Mouse (Mus musculus) limb, embryonic 11.5 days (tissue): Measurements from ENCODE around the gene Rgs11. TPM values are rescaled to one million over a fixed set of nuclear protein-coding genes. Genes with fewer than 3 reads are reported as not detected.

Source experiments
- ATAC-seq: fragments of 200-750 bp; cut with Nextera tagmentation; 2 replicates; pipeline ENCODE4 v1.8.0; 2017; ENCODE audit warnings: low read depth; ENCODE audit not compliant: insufficient number of reproducible peaks, low FRiP score, low TSS enrichment
- DNase-seq: peaks from one replicate; pipeline ENCODE4 v3.0.0-alpha.2; 2015; ENCODE audit warnings: low spot score
- H3K27ac ChIP-seq: fragments of 300-500 bp; sonication (generic); replicated peaks from 2 replicates; pipeline ENCODE4 v1.5.1; 2014; ENCODE audit warnings: low read depth, mild to moderate bottlenecking, low read length
- H3K27me3 ChIP-seq: fragments of 300-500 bp; sonication (generic); 2 replicates; pipeline ENCODE4 v1.6.1; 2014; ENCODE audit warnings: mild to moderate bottlenecking, low read length, mixed read lengths; ENCODE audit not compliant: control insufficient read depth, insufficient read depth
- H3K36me3 ChIP-seq: fragments of 300-500 bp; sonication (generic); 2 replicates; pipeline ENCODE4 v1.6.1; 2014; ENCODE audit warnings: mild to moderate bottlenecking, low read length, moderate library complexity, mixed read lengths; ENCODE audit not compliant: control insufficient read depth, insufficient read depth
- H3K4me1 ChIP-seq: fragments of 300-500 bp; sonication (generic); 2 replicates; pipeline ENCODE4 v1.6.1; 2014; ENCODE audit warnings: low read length, mixed read lengths; ENCODE audit not compliant: control insufficient read depth, insufficient read depth
- H3K4me2 ChIP-seq: fragments of 300-500 bp; sonication (generic); 2 replicates; pipeline ENCODE4 v1.6.1; 2014; ENCODE audit warnings: low read depth, mild to moderate bottlenecking, moderate library complexity; ENCODE audit not compliant: severe bottlenecking
- H3K4me3 ChIP-seq: fragments of 300-500 bp; sonication (generic); 2 replicates; pipeline ENCODE4 v1.5.1; 2014; ENCODE audit warnings: low read depth, low read length
- H3K9ac ChIP-seq: fragments of 300-500 bp; sonication (generic); 2 replicates; pipeline ENCODE4 v1.6.1; 2014; ENCODE audit warnings: mild to moderate bottlenecking, low read length
- H3K9me3 ChIP-seq: fragments of 300-500 bp; sonication (generic); 2 replicates; pipeline ENCODE4 v1.6.1; 2016; ENCODE audit warnings: low read length; ENCODE audit not compliant: control insufficient read depth
- WGBS: fragments of 180-500 bp; shearing (Covaris S2); extraction: QIAGEN DNeasy Blood & Tissue Kit; methylation state at CpG from one replicate; pipeline ENCODE4 v1.1.7; 2014; 5-methylcytosine and 5-hydroxymethylcytosine counted together
- polyA plus RNA-seq: library from polyadenylated mRNA; unstranded; fragments of >200 nt; fragmentation: Nextera tagmentation; extraction: Ambion mirVana; gene quantifications from 2 replicates; pipeline ENCODE4 v1.2.1, GENCODE M21; 2014

The Rgs11 gene
- polyA plus RNA-seq, 1 experiment from 2014 or later = 1.1 TPM

GRCm38 (mm10) chr17:26212241-26212640, 9.5 kb downstream of the Rgs11 start:
- H3K4me2 ChIP-seq = no peak overlapping the region
- WGBS = 90% methylated on average over 7 of the region's 7 CpGs
- no peaks in the 10 kb centered on the region for H3K4me1 ChIP-seq
- DNase-seq (no peak), ATAC-seq (no peak)
- H3K4me3 ChIP-seq = no peak overlapping the region
- H3K36me3 ChIP-seq = no peaks in the 10 kb centered on the region
- H3K27ac ChIP-seq = no peak overlapping the region
- H3K27me3 ChIP-seq = 0 out of 2 replicates have a peak, but pooled peaks cover 2% of the 10 kb centered on the region
- no peaks in the 10 kb centered on the region for H3K9me3 ChIP-seq
- 0 out of 2 replicates have a peak overlapping the region, but pooled peaks have one; percentile 27 for H3K9ac ChIP-seq

GRCm38 (mm10) chr17:26212681-26213080, 9.9 kb downstream of the Rgs11 start:
- WGBS = 88% methylated on average over 11 of the region's 11 CpGs
- Histone ChIP-seq H3K4me1 (no peaks in the 10 kb centered on the region), H3K27ac (no peak overlapping the region), H3K9me3 (no peaks in the 10 kb centered on the region), H3K27me3 (0 out of 2 replicates have a peak, but pooled peaks cover 2% of the 10 kb centered on the region), H3K9ac (no peak overlapping the region; the same call in 1 of the 2 replicates), H3K4me3 (no peak overlapping the region), H3K36me3 (no peaks in the 10 kb centered on the region), H3K4me2 (no peak overlapping the region)
- DNase-seq (no peak), ATAC-seq (no peak)

DNA sequence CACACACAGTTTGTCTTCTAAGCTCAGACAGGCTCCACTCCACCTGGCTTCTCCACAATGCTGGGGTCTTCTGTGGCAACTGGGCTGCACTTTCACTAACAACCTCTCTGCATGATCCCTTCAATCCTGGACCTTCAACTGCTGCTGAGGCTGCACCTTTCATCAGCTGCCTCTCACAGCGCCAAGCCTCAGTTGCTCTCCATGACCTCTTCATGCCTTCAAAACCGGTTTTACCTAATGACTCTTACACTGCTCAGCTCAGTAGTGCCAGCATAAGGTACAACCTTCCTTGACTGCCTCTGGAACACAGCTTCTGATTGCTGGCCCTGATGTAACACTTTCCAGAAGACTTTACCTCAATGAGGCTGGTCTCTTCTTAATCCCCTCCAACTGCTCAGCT, 18.8 kb downstream of the Rgs11 start:
- Histone ChIP-seq H3K4me3 (no peak overlapping the region), H3K27me3 (no peaks in the 10 kb centered on the region), H3K4me2 (no peak overlapping the region), H3K27ac (no peak overlapping the region), H3K4me1 (no peaks in the 10 kb centered on the region), H3K9ac (no peak overlapping the region), H3K9me3 (no peaks in the 10 kb centered on the region), H3K36me3 (no peaks in the 10 kb centered on the region)
- no peak for ATAC-seq
- 72% methylated on average over 2 of the region's 2 CpGs for WGBS
- DNase-seq = no peak

DNA sequence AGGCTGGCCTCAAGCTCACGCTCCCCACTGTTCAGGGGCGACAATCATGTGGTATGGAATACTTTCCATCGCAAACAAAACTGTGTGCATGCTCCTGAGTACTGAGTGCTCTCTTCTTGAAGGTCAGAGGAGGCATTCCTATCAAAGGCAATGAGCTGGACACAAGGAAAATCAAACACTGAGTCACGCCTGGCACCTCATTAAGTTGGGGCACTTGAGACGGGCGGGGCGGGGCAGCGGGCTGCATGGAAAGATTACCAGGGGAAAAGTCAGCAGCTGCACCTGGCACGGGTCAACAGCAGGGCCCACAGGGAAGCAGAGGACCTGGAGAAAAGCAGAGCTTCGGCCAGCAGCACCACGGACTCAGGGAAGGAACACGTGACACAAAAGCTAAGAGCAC, 22.4 kb downstream of the Rgs11 start:
- Histone ChIP-seq H3K4me2 (no peak overlapping the region), H3K9me3 (no peaks in the 10 kb centered on the region)

DNA sequence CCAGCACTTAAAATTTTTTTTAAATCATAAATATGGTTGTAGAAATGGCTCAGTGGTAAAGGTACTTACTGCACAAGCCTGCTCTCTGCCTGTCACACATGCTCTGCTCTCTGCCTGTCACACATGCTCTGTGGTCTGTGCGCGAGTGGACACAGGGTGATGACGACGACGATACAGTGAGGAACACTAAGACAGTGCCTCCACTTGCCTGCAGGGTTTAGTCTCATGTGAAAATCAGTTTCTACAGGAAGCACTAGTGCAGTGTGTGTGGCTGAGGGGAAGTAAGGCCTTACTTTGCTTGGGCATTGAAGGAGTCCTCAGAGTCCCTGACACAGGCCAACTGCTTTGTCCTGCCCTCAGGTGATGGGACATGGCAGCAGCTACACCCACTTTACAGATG, 27.0 kb downstream of the Rgs11 start:
- 91% methylated on average over 5 of the region's 5 CpGs for WGBS
- no peaks in the 10 kb centered on the region for H3K4me1 ChIP-seq
- no peaks in the 10 kb centered on the region for H3K9me3 ChIP-seq
- no peak overlapping the region for H3K4me2 ChIP-seq
- DNase-seq = no peak
- no peak overlapping the region for H3K9ac ChIP-seq
- ATAC-seq = no peak
- no peaks in the 10 kb centered on the region for H3K36me3 ChIP-seq
- H3K27ac ChIP-seq = no peak overlapping the region
- no peak overlapping the region for H3K4me3 ChIP-seq
- H3K27me3 ChIP-seq = no peaks in the 10 kb centered on the region

More for the DNA sequence above, 22.4 kb downstream of the Rgs11 start:
- H3K27me3 ChIP-seq = no peaks in the 10 kb centered on the region
- H3K9ac ChIP-seq = 0 out of 2 replicates have a peak overlapping the region, but pooled peaks have one; percentile 4
- no peak overlapping the region for H3K27ac ChIP-seq
- DNase-seq (no peak), ATAC-seq (no peak)
- no peaks in the 10 kb centered on the region for H3K4me1 ChIP-seq
- H3K4me3 ChIP-seq = no peak overlapping the region
- WGBS = 83% methylated on average over 12 of the region's 12 CpGs
- no peaks in the 10 kb centered on the region for H3K36me3 ChIP-seq

GRCm38 (mm10) chr17:26231156-26231555, 28.4 kb downstream of the Rgs11 start:
- H3K27me3 ChIP-seq = no peaks in the 10 kb centered on the region
- no peak overlapping the region for H3K27ac ChIP-seq
- ATAC-seq = no peak
- 91% methylated on average over 5 of the region's 5 CpGs for WGBS
- no peaks in the 10 kb centered on the region for H3K9me3 ChIP-seq
- H3K36me3 ChIP-seq = no peaks in the 10 kb centered on the region
- H3K4me2 ChIP-seq = no peak overlapping the region
- peaks cover 7% of the 10 kb centered on the region; the same call in 1 of the 2 replicates for H3K4me1 ChIP-seq
- DNase-seq = no peak
- H3K4me3 ChIP-seq = no peak overlapping the region
- H3K9ac ChIP-seq = no peak overlapping the region

DNA sequence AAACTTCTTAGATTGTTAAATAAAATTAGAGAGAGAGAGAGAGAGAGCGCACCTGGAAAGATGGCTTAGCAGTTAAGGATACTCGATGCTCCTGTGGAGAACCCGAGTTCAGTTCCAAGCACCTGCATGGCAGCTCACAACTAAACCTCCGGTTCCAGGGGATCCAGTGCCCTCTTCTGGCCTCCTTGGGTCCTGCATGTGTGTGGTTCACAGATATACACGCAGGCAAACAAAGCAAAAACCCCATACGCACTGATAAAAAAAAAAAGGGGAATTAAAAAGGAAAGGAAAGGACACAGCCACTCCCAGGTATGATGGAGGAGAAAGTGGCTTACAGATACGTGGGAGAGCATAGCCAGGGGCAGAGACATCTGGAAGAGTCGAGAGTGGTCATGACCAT, 30.1 kb downstream of the Rgs11 start:
- WGBS = 71% methylated on average over 8 of the region's 8 CpGs
- H3K27ac ChIP-seq = no peak overlapping the region
- H3K36me3 ChIP-seq = no peaks in the 10 kb centered on the region
- peaks cover 7% of the 10 kb centered on the region; the same call in 1 of the 2 replicates for H3K4me1 ChIP-seq
- no peaks in the 10 kb centered on the region for H3K27me3 ChIP-seq
- ATAC-seq (no peak), DNase-seq (no peak)
- no peak overlapping the region for H3K9ac ChIP-seq
- H3K4me3 ChIP-seq = no peak overlapping the region
- H3K4me2 ChIP-seq = no peak overlapping the region
- no peaks in the 10 kb centered on the region for H3K9me3 ChIP-seq

DNA sequence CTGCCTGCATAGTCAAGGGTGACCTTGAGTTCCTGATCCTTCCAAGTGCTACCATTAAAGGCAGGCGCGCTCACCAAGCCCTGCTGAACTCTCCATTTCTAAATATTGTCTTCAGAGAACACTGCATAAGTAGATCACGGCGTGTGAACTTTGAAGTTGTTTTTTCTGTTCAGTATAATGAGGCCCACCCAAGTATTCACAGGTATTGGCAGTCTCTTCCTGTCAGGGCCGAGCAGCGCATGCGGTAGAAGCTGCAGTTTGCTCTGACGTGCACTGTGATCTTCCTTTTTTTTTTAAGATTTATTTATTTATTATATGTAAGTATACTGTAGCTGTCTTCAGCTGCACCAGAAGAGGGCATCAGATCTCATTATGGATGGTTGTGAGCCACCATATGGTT, 31.6 kb downstream of the Rgs11 start:
- DNase-seq (no peak), ATAC-seq (no peak)
- no peak overlapping the region for H3K9ac ChIP-seq
- no peaks in the 10 kb centered on the region for H3K36me3 ChIP-seq
- no peak overlapping the region for H3K4me2 ChIP-seq
- H3K27ac ChIP-seq = no peak overlapping the region
- no peak overlapping the region for H3K4me3 ChIP-seq
- no peaks in the 10 kb centered on the region for H3K9me3 ChIP-seq
- peaks cover 7% of the 10 kb centered on the region; the same call in 1 of the 2 replicates for H3K4me1 ChIP-seq
- no peaks in the 10 kb centered on the region for H3K27me3 ChIP-seq
- WGBS = 90% methylated on average over 8 of the region's 8 CpGs
